Mouse (Mus musculus) liver, adult 2 months (tissue): ENCODE results near the gene Cmtm8.

Experiments
- CTCF ChIP-seq: fragments of 200-500 bp; IDR thresholded peaks from 2 replicates; pipeline ENCODE4 v1.5.1; 2011; ENCODE audit warnings: low read depth, low read length, control low read depth
- POLR2A ChIP-seq: fragments of 200-500 bp; IDR thresholded peaks from 2 replicates; pipeline ENCODE4 v1.6.1; 2011; ENCODE audit warnings: low read length, control low read depth; ENCODE audit not compliant: insufficient read depth; ENCODE audit errors: extremely low read depth

GRCm38 (mm10) chr9:114818918-114819317 is 25.0 kb downstream of the Cmtm8 start:
- TF ChIP-seq CTCF (no peak), POLR2A (no peak)
